Mouse (Mus musculus) A20 (cell line): ENCODE results near the gene Mrpl58.
A peak's percentile ranks its signal among the peaks of the same experiment; 100 is the strongest.

Experiments
- DNase-seq: peaks from one replicate; pipeline ENCODE4 v3.0.0-alpha.2; 2011; ENCODE audit warnings: low read depth, low spot score

Mrpl58 gene

GRCm38 (mm10) chr11:115403338-115404124 lies at the start of gene Mrpl58:
Gene Mrpl58, plus strand, starts transcription at chr11:115403752.
- DNase-seq = peak; percentile 95

GRCm38 (mm10) chr11:115354183-115354582 lies 49.4 kb upstream of the Mrpl58 start:
- peak; percentile 79 for DNase-seq

- peak; percentile 72 for DNase-seq
These were observed 45.1 kb upstream of the Mrpl58 start for GRCm38 (mm10) chr11:115358468-115358867.

GRCm38 (mm10) chr11:115359293-115359692 lies 44.3 kb upstream of the Mrpl58 start:
- DNase-seq = no peak

GRCm38 (mm10) chr11:115359726-115360125 lies 43.8 kb upstream of the Mrpl58 start:
- peak; percentile 63 for DNase-seq

GRCm38 (mm10) chr11:115364136-115364535 lies 39.4 kb upstream of the Mrpl58 start:
- no peak for DNase-seq

- DNase-seq = no peak
These were observed 37.4 kb upstream of the Mrpl58 start for GRCm38 (mm10) chr11:115366039-115366705.

GRCm38 (mm10) chr11:115366706-115367394 lies 36.7 kb upstream of the Mrpl58 start:
- DNase-seq = no peak

- DNase-seq = peak; percentile 83
These were observed 36.1 kb upstream of the Mrpl58 start, which contains the start of gene Hid1 for GRCm38 (mm10) chr11:115367395-115367944. Gene Hid1, minus strand, starts transcription at chr11:115367756.

- no peak for DNase-seq
These were observed 33.2 kb upstream of the Mrpl58 start for GRCm38 (mm10) chr11:115370368-115370767.

- DNase-seq = no peak
These were observed 32.2 kb upstream of the Mrpl58 start for GRCm38 (mm10) chr11:115371354-115371753.

GRCm38 (mm10) chr11:115372015-115372414 lies 31.5 kb upstream of the Mrpl58 start:
- DNase-seq = no peak

- DNase-seq = no peak
These were observed 30.8 kb upstream of the Mrpl58 start for GRCm38 (mm10) chr11:115372737-115373136.

GRCm38 (mm10) chr11:115373805-115374694 lies 29.5 kb upstream of the Mrpl58 start:
- DNase-seq = no peak

GRCm38 (mm10) chr11:115374695-115375425 lies 28.7 kb upstream of the Mrpl58 start:
- DNase-seq = no peak

GRCm38 (mm10) chr11:115376722-115377121 lies 26.8 kb upstream of the Mrpl58 start:
- DNase-seq = no peak

GRCm38 (mm10) chr11:115377254-115377653 lies 26.3 kb upstream of the Mrpl58 start:
- DNase-seq = no peak

GRCm38 (mm10) chr11:115377854-115378253 lies 25.7 kb upstream of the Mrpl58 start:
- no peak for DNase-seq

- no peak for DNase-seq
These were observed 22.3 kb upstream of the Mrpl58 start for GRCm38 (mm10) chr11:115381276-115381675.
